Mouse (Mus musculus) lung, adult 2 months (tissue): ENCODE measurements around the gene Med20. TPM values are rescaled to one million over a fixed set of nuclear protein-coding genes. Genes with fewer than 3 reads are reported as not detected.
A peak's percentile ranks its signal among the peaks of the same experiment; 100 is the strongest.

Experiments
- DNase-seq: peaks from one replicate; pipeline ENCODE4 v3.0.0; 2022
- H3K4me1 ChIP-seq: fragments of 200-500 bp; 2 replicates; pipeline ENCODE4 v1.6.1; 2011; ENCODE audit warnings: low read length; ENCODE audit not compliant: control insufficient read depth, insufficient read depth
- H3K4me3 ChIP-seq: fragments of 200-500 bp; replicated peaks from 2 replicates; pipeline ENCODE3; 2011; ENCODE audit warnings: low read depth, mild to moderate bottlenecking, control low read depth, low read length; ENCODE audit errors: extremely low read depth
- CTCF ChIP-seq: fragments of 200-500 bp; IDR thresholded peaks from 2 replicates; pipeline ENCODE4 v1.5.1; 2011; ENCODE audit warnings: mild to moderate bottlenecking, low read length, control low read depth; ENCODE audit not compliant: insufficient read depth
- POLR2A ChIP-seq: fragments of 200-500 bp; IDR thresholded peaks from 2 replicates; pipeline ENCODE4 v1.6.1; 2011; ENCODE audit warnings: low read depth, mild to moderate bottlenecking, control low read depth, low read length, borderline replicate concordance; ENCODE audit errors: extremely low read depth
- WGBS: fragments of 180-500 bp; shearing (Covaris S2); methylation state at CpG from one replicate; pipeline ENCODE4 v1.1.7; 2018; 5-methylcytosine and 5-hydroxymethylcytosine counted together
- polyA plus RNA-seq: library from polyadenylated mRNA; depleted of rRNA; stranded (reverse); fragments of >200 nt; gene quantifications from 2 replicates; pipeline ENCODE4 v1.2.3, GENCODE M21; 2012; rRNA removed

Med20 gene
- polyA plus RNA-seq, 1 experiment, result 27.3 TPM

DNA sequence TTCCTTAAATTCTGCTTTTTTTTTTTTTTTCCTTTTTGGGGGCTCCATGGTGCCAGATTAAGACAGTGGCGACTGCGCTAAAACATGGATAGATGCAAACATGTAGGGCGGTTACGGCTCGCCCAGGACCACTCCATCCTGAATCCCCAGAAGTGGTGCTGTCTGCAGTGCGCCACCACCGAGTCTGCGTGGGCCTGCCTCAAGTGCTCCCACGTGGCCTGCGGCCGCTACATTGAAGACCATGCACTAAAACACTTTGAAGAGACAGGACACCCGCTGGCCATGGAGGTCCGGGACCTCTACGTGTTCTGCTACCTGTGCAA, 60.6 kb downstream of the Med20 start:
- TF ChIP-seq CTCF (no peak), POLR2A (no peak)
- Histone ChIP-seq H3K4me1 (no peaks in the 10 kb centered on the region), H3K4me3 (no peak overlapping the region)
- 43% methylated on average over 14 of the region's 14 CpGs for whole genome bisulfite sequencing
- DNase-seq, result no peak

DNA sequence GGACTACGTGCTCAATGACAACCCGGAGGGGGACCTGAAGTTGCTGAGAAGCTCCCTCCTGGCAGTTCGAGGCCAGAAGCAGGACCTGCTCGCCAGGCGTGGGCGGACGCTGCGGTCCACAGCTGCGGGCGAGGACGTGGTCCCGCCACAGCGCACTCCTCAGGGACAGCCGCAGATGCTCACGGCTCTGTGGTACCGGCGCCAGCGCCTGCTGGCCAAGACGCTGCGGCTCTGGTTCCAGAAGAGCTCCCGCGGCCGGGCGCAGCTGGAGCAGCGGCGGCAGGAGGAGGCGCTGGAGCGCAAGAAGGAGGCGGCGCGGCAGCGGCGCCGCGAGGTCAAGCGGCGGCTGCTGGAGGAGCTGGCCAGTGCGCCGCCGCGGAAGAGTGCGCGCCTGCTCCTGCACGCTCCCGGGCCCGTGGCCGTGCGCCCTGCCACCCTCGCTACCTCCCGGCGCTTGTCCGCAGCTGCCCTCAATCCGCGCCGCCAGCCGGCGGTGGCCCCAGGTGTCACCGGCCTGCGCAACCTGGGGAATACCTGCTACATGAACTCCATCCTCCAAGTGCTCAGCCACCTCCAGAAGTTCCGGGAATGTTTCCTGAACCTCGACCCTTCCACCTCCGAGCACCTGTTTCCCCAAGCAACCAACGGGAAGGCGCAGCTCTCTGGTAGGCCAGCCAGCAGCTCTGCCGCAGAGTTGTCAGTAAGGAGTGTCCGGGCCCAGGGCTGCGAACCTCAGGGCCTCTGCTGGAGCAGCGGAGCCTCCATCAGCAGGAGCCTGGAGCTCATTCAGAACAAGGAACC, 61.1 kb downstream of the Med20 start:
- TF ChIP-seq CTCF (no peak), POLR2A (no peak)
- Histone ChIP-seq H3K4me3 (peak overlapping the region; percentile 45), H3K4me1 (no peaks in the 10 kb centered on the region)
- 12% methylated on average over 67 of the region's 68 CpGs for WGBS
- peak; percentile 61 for DNase-seq

Other genes starting within 250 kb of the Med20 start
- gene Mrps10, start 242.7 kb upstream of the Med20 start, polyA plus RNA-seq, result 15.5 and 18.8 TPM in 2 replicates
- gene Guca1b, start 226.2 kb upstream of the Med20 start, polyA plus RNA-seq, result 1.0 and 1.3 TPM in 2 replicates
- gene Guca1a, start 211.0 kb upstream of the Med20 start, polyA plus RNA-seq, result 1.1 and 2.9 TPM in 2 replicates
- 9.2 and 13.0 TPM in 2 replicates for gene AI661453, start 175.0 kb upstream of the Med20 start, polyA plus RNA-seq
- gene 1700001C19Rik, start 174.2 kb upstream of the Med20 start, polyA plus RNA-seq, result 0.14 and 0.20 TPM in 2 replicates
- 25.7 and 32.2 TPM in 2 replicates for gene Taf8, start 109.3 kb upstream of the Med20 start, polyA plus RNA-seq
- 202 and 229 TPM in 2 replicates for gene Ccnd3, start 106.5 kb upstream of the Med20 start, polyA plus RNA-seq
- 7.4 and 9.8 TPM in 2 replicates for gene Bysl, start 90 bp upstream of the Med20 start, polyA plus RNA-seq
- 0.45 and 0.52 TPM in 2 replicates for gene Gm20517, start within 50 bp of the Med20 start, polyA plus RNA-seq
- 6.4 and 6.7 TPM in 2 replicates for gene Usp49, start 19.1 kb downstream of the Med20 start, polyA plus RNA-seq
- gene Tomm6, start 76.8 kb downstream of the Med20 start, polyA plus RNA-seq, result 94.7 and 101 TPM in 2 replicates
- 15.2 and 17.2 TPM in 2 replicates for gene Frs3, start 77.4 kb downstream of the Med20 start, polyA plus RNA-seq
- 0.72 and 0.87 TPM in 2 replicates for gene Gm21981, start 82.9 kb downstream of the Med20 start, polyA plus RNA-seq
- 3.3 and 3.9 TPM in 2 replicates for gene Prickle4, start 83.2 kb downstream of the Med20 start, polyA plus RNA-seq
- 1.9 and 2.0 TPM in 2 replicates for gene Pgc, start 115.3 kb downstream of the Med20 start, polyA plus RNA-seq
- gene Tfeb, start 125.4 kb downstream of the Med20 start, polyA plus RNA-seq, result 43.4 and 51.1 TPM in 2 replicates
- gene Mdfi, start 223.1 kb downstream of the Med20 start, polyA plus RNA-seq, result 38.8 and 51.1 TPM in 2 replicates